Mouse (Mus musculus) testis, adult 2 months (tissue): ENCODE data around the gene Cpa4. TPM values are rescaled to one million over a fixed set of nuclear protein-coding genes. Genes with fewer than 3 reads are reported as not detected.

Source experiments
- H3K27ac ChIP-seq: fragments of 200-500 bp; 2 replicates; pipeline ENCODE4 v1.5.1; 2012; ENCODE audit warnings: low read depth, low read length; ENCODE audit not compliant: control insufficient read depth, insufficient read depth
- H3K27me3 ChIP-seq: fragments of 200-500 bp; 2 replicates; pipeline ENCODE4 v1.6.1; 2012; ENCODE audit warnings: mild to moderate bottlenecking, low read length, moderate library complexity; ENCODE audit not compliant: control insufficient read depth, insufficient read depth
- H3K36me3 ChIP-seq: fragments of 200-500 bp; 2 replicates; pipeline ENCODE4 v1.6.1; 2012; ENCODE audit warnings: mild to moderate bottlenecking, low read length; ENCODE audit not compliant: control insufficient read depth, insufficient read depth
- H3K4me1 ChIP-seq: fragments of 200-500 bp; 2 replicates; pipeline ENCODE4 v1.6.1; 2012; ENCODE audit warnings: low read length; ENCODE audit not compliant: control insufficient read depth, insufficient read depth
- H3K4me3 ChIP-seq: fragments of 200-500 bp; 2 replicates; pipeline ENCODE4 v1.5.1; 2012; ENCODE audit warnings: low read depth, mild to moderate bottlenecking, low read length, moderate library complexity, mixed read lengths; ENCODE audit not compliant: control insufficient read depth
- CTCF ChIP-seq: fragments of 200-500 bp; IDR thresholded peaks from 2 replicates; pipeline ENCODE4 v1.5.1; 2012; ENCODE audit warnings: low read depth, mild to moderate bottlenecking, inconsistent platforms, low read length, moderate library complexity; ENCODE audit not compliant: control insufficient read depth, insufficient read depth, insufficient replicate concordance
- POLR2A ChIP-seq: fragments of 200-500 bp; IDR thresholded peaks from 2 replicates; pipeline ENCODE4 v1.6.1; 2012; ENCODE audit warnings: low read depth, mild to moderate bottlenecking, inconsistent platforms, low read length, moderate library complexity; ENCODE audit not compliant: control insufficient read depth
- polyA plus RNA-seq: library from polyadenylated mRNA; depleted of rRNA; stranded (reverse); fragments of >200 nt; gene quantifications from 2 replicates; pipeline ENCODE4 v1.2.3, GENCODE M21; 2012; rRNA removed

The Cpa4 gene
- polyA plus RNA-seq, result 0.05 TPM in 1 of 2 replicates, not detected in the other

DNA sequence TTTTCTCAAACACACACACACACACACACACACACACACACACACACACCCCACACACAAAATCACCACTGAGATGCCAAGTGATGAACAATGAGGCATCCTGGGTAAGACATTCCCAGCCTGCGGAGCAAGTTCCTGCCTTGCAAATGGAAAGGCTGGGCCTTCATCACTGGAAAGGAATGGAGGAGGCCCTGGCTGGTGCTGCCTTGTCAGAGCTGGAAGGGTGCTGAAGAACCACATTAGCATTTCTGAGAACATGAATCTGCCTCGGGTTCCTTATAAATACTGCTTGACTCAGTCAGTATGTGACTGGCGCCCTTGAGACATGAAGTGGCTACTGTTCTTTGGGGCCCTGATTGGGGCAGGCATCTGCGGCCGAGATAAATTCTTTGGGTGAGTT, at the start of gene Cpa4:
Gene Cpa4 (plus strand): TSS at position 301 of the 400 bp plus-strand sequence.
- Histone ChIP-seq H3K4me1 (peaks cover 6% of the 10 kb centered on the region), H3K27ac (no peak within 1 kb of the TSS), H3K27me3 (no peaks in the 10 kb centered on the region), H3K4me3 (no peak within 1 kb of the TSS), H3K36me3 (no peaks in the 10 kb centered on the region)
- TF ChIP-seq POLR2A, result no peak
- no peak for TF ChIP-seq CTCF

DNA sequence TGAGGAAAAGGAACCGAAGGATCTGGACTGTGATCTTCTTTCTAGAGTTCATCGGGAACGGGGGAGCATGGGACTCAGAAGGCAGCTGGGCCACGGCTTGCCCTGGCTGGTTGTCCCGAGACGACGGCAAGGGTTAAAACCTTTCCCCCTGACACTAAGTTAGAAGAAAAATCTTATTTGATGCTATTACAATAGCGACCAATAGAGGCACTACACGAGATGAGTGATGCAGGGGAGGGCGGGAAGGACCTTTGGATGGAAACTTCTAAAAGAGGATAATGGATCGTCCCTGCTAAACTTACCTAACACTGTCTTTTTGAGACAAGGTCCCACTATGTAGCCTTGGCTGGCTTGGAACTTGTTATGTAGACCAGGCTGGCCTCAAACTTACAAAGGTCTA, 47.8 kb upstream of the Cpa4 start:
- TF ChIP-seq POLR2A, result no peak
- no peak for TF ChIP-seq CTCF
- H3K4me1 ChIP-seq, result no peaks in the 10 kb centered on the region
- no peak overlapping the region for H3K27ac ChIP-seq
- H3K4me3 ChIP-seq, result no peak overlapping the region
- H3K36me3 ChIP-seq, result no peaks in the 10 kb centered on the region
- no peaks in the 10 kb centered on the region for H3K27me3 ChIP-seq

DNA sequence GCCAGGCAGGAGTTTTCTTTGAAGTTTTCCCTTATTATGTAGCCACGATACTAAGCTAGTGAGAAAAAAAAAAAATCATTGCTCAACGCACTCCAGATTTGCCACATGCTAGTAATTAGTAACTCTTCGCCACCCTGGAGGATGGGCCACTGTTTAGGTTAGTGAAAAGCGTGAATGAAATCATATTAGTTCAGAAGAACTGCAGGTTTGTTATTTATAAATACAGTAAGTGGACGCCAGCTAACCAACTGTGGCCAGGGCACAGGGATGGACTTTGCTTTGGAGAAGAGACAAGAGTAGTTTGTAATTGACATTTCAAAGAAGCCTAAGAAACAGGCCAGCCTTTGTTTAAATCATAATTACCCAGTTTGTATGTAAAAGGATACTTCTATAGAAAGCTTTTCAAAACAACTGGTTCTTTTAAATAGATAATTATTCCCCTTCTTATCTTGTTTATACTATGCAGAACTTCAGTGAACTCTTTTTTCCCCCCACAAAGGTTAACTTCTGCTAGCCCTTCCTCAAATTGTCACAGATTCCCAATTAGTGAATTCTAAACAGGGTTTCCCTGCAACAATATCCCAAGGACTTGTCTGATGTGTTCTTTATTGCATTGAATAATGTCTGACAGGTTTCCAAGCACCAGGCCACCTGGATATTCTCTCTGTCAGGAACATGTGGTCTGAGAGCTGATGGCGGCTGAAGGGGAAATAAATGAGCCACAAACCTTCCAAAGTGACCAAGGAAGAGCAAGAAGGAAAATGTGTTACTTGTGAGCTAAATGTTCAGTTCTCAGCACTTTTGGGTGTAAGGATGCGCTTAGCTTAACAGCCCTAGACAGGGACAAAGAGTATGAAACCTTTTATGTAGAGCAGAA, 42.5 kb upstream of the Cpa4 start:
- TF ChIP-seq POLR2A (no peak), CTCF (no peak)
- Histone ChIP-seq H3K27ac (no peak overlapping the region), H3K4me1 (peaks cover 13% of the 10 kb centered on the region), H3K27me3 (no peaks in the 10 kb centered on the region), H3K4me3 (no peak overlapping the region), H3K36me3 (no peaks in the 10 kb centered on the region)

- no peaks in the 10 kb centered on the region for H3K27me3 ChIP-seq
- peaks cover 13% of the 10 kb centered on the region for H3K4me1 ChIP-seq
- H3K4me3 ChIP-seq, result peak overlapping the region; percentile 73
- no peaks in the 10 kb centered on the region for H3K36me3 ChIP-seq
- peak overlapping the region; percentile 69 for H3K27ac ChIP-seq
- TF ChIP-seq POLR2A (no peak), CTCF (no peak)
These were observed 41.3 kb upstream of the Cpa4 start for GRCm38 (mm10) chr6:30526586-30527515.

GRCm38 (mm10) chr6:30528800-30529199, 39.4 kb upstream of the Cpa4 start:
- H3K4me1 ChIP-seq, result peaks cover 13% of the 10 kb centered on the region
- no peak for TF ChIP-seq POLR2A
- 0 out of 2 replicates have a peak overlapping the region, but pooled peaks have one; percentile 33 for H3K27ac ChIP-seq
- H3K27me3 ChIP-seq, result no peaks in the 10 kb centered on the region
- H3K4me3 ChIP-seq, result no peak overlapping the region
- no peaks in the 10 kb centered on the region for H3K36me3 ChIP-seq

- Histone ChIP-seq H3K4me3 (no peak overlapping the region), H3K4me1 (peaks cover 3% of the 10 kb centered on the region; the same call in 1 of the 2 replicates), H3K27me3 (no peaks in the 10 kb centered on the region), H3K27ac (no peak overlapping the region), H3K36me3 (no peaks in the 10 kb centered on the region)
- TF ChIP-seq POLR2A (no peak), CTCF (peak; percentile 48; the same call in 1 of the 2 replicates)
These were observed 32.8 kb upstream of the Cpa4 start for GRCm38 (mm10) chr6:30535340-30535739.

GRCm38 (mm10) chr6:30538240-30538639, 29.9 kb upstream of the Cpa4 start:
- Histone ChIP-seq H3K4me1 (peaks cover 3% of the 10 kb centered on the region; the same call in 1 of the 2 replicates), H3K36me3 (no peaks in the 10 kb centered on the region), H3K4me3 (no peak overlapping the region), H3K27me3 (no peaks in the 10 kb centered on the region), H3K27ac (no peak overlapping the region)
- TF ChIP-seq POLR2A, result no peak
- no peak for TF ChIP-seq CTCF

DNA sequence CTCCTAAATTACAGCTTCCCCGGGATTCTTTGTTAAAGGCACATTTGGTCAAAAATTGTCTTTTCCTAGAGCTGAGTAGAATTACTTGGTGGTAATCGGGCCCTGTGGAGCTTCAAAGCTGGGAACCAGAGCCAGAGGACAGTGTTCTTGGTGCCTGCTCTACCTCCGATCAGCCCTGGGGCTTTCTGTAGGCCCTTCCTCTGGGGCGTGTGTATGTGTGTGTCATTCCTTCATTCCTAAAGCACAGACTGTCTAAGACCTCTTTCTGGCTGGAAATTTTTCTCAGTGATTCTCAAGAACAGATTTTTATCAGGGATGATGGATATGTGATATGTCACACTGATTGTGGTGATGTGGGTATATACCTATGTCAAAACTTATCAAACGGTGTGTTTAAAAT, 29.4 kb upstream of the Cpa4 start:
- peaks cover 3% of the 10 kb centered on the region; the same call in 1 of the 2 replicates for H3K4me1 ChIP-seq
- H3K27ac ChIP-seq, result no peak overlapping the region
- no peaks in the 10 kb centered on the region for H3K27me3 ChIP-seq

More for the DNA sequence above, 29.4 kb upstream of the Cpa4 start:
- Histone ChIP-seq H3K36me3 (no peaks in the 10 kb centered on the region), H3K4me3 (no peak overlapping the region)
- TF ChIP-seq CTCF (no peak), POLR2A (no peak)
